Mouse (Mus musculus): ENCODE results near the gene Wee2. TPM values are rescaled to one million over a fixed set of nuclear protein-coding genes. Genes with fewer than 3 reads are reported as not detected.

Wee2 gene
- total and polyA plus RNA-seq, 2 experiments from 2014 or later: 0.13 TPM; not detected in 1

GRCm38 (mm10) chr6:40428696-40429095, 10.2 kb upstream of the Wee2 start:
- no peak overlapping the region for H3K4me2 ChIP-seq (ENCODE audit: low read depth)

GRCm38 (mm10) chr6:40429521-40429931, 9.4 kb upstream of the Wee2 start:
- no peak for ATAC-seq
- Histone ChIP-seq H3K4me2 (ENCODE audit: low read depth) (no peak overlapping the region), H3K27ac (ENCODE audit: low read depth, low read length) (peak overlapping the region; percentile 23; the same call in 1 of the 2 replicates), H3K36me3 (ENCODE audit: insufficient read depth) (no peaks in the 10 kb centered on the region), H3K9me3 (ENCODE audit: low read length) (no peaks in the 10 kb centered on the region), H3K4me1 (ENCODE audit: insufficient read depth) (peaks cover 30% of the 10 kb centered on the region), H3K9ac (no peak overlapping the region), H3K4me3 (ENCODE audit: low read depth, low read length) (no peak overlapping the region), H3K27me3 (ENCODE audit: insufficient read depth, low read length) (no peaks in the 10 kb centered on the region)
- peak; percentile 28 for DNase-seq
- 21% methylated on average over 4 of the region's 4 CpGs for WGBS
- no peak for TF ChIP-seq CTCF (IDR thresholded peaks at IDR 0.05; ENCODE audit: low read depth)

More at GRCm38 (mm10) chr6:40428696-40429095, 10.2 kb upstream of the Wee2 start:
- peak; percentile 62 for ATAC-seq
- no peak overlapping the region for H3K9ac ChIP-seq
- no peak for TF ChIP-seq CTCF (IDR thresholded peaks at IDR 0.05; ENCODE audit: low read depth)
- H3K36me3 ChIP-seq (ENCODE audit: insufficient read depth): no peaks in the 10 kb centered on the region
- H3K27me3 ChIP-seq (ENCODE audit: insufficient read depth, low read length): no peaks in the 10 kb centered on the region
- no peak overlapping the region; the same call in 1 of the 2 replicates for H3K27ac ChIP-seq (ENCODE audit: low read depth, low read length)
- no peak overlapping the region for H3K4me3 ChIP-seq (ENCODE audit: low read depth, low read length)
- H3K9me3 ChIP-seq (ENCODE audit: low read length): no peaks in the 10 kb centered on the region
- 39% methylated on average over 3 of the region's 3 CpGs for WGBS
- peaks cover 22% of the 10 kb centered on the region for H3K4me1 ChIP-seq (ENCODE audit: insufficient read depth)
- DNase-seq: peak; percentile 46

GRCm38 (mm10) chr6:40430251-40430650, 8.6 kb upstream of the Wee2 start:
- Histone ChIP-seq H3K27me3 (ENCODE audit: insufficient read depth, low read length) (no peaks in the 10 kb centered on the region), H3K4me2 (ENCODE audit: low read depth) (no peak overlapping the region), H3K9ac (no peak overlapping the region), H3K36me3 (ENCODE audit: insufficient read depth) (no peaks in the 10 kb centered on the region), H3K27ac (ENCODE audit: low read depth, low read length) (no peak overlapping the region), H3K4me1 (ENCODE audit: insufficient read depth) (peaks cover 35% of the 10 kb centered on the region), H3K4me3 (ENCODE audit: low read depth, low read length) (no peak overlapping the region), H3K9me3 (ENCODE audit: low read length) (no peaks in the 10 kb centered on the region)
- 93% methylated on average over 3 of the region's 3 CpGs for WGBS
- no peak for TF ChIP-seq CTCF (IDR thresholded peaks at IDR 0.05; ENCODE audit: low read depth)
- DNase-seq: no peak
- ATAC-seq: no peak

- Histone ChIP-seq H3K4me2 (ENCODE audit: low read depth) (0 out of 2 replicates have a peak overlapping the region, but pooled peaks have one; percentile 6), H3K9me3 (ENCODE audit: low read length) (no peaks in the 10 kb centered on the region), H3K4me3 (ENCODE audit: low read depth, low read length) (no peak overlapping the region), H3K27ac (ENCODE audit: low read depth, low read length) (peak overlapping the region; percentile 51; the same call in 1 of the 2 replicates), H3K4me1 (ENCODE audit: insufficient read depth) (peaks cover 35% of the 10 kb centered on the region), H3K27me3 (ENCODE audit: insufficient read depth, low read length) (no peaks in the 10 kb centered on the region), H3K36me3 (ENCODE audit: insufficient read depth) (no peaks in the 10 kb centered on the region), H3K9ac (no peak overlapping the region)
- DNase-seq (peak; percentile 22), ATAC-seq (no peak)
- no peak for TF ChIP-seq CTCF (IDR thresholded peaks at IDR 0.05; ENCODE audit: low read depth)
- 45% methylated on average over 3 of the region's 3 CpGs for whole genome bisulfite sequencing
Observed at GRCm38 (mm10) chr6:40430878-40431277, 8.0 kb upstream of the Wee2 start.

- peaks cover 35% of the 10 kb centered on the region for H3K4me1 ChIP-seq (ENCODE audit: insufficient read depth)
Observed at GRCm38 (mm10) chr6:40431356-40431755, 7.5 kb upstream of the Wee2 start.

GRCm38 (mm10) chr6:40431812-40432211, 7.1 kb upstream of the Wee2 start:
- DNase-seq (no peak), ATAC-seq (no peak)
- no peaks in the 10 kb centered on the region for H3K27me3 ChIP-seq (ENCODE audit: insufficient read depth, low read length)
- H3K4me1 ChIP-seq (ENCODE audit: insufficient read depth): peaks cover 35% of the 10 kb centered on the region
- peak overlapping the region; percentile 64; the same call in 1 of the 2 replicates for H3K27ac ChIP-seq (ENCODE audit: low read depth, low read length)
- H3K4me3 ChIP-seq (ENCODE audit: low read depth, low read length): 0 out of 2 replicates have a peak overlapping the region, but pooled peaks have one; percentile 1
- H3K9me3 ChIP-seq (ENCODE audit: low read length): no peaks in the 10 kb centered on the region
- no peaks in the 10 kb centered on the region for H3K36me3 ChIP-seq (ENCODE audit: insufficient read depth)
- H3K4me2 ChIP-seq (ENCODE audit: low read depth): peak overlapping the region; percentile 32
- TF ChIP-seq CTCF (IDR thresholded peaks at IDR 0.05; ENCODE audit: low read depth): no peak
- no peak overlapping the region for H3K9ac ChIP-seq

More at GRCm38 (mm10) chr6:40431356-40431755, 7.5 kb upstream of the Wee2 start:
- DNase-seq: peak; percentile 33
- Histone ChIP-seq H3K36me3 (ENCODE audit: insufficient read depth) (no peaks in the 10 kb centered on the region), H3K9ac (no peak overlapping the region), H3K27me3 (ENCODE audit: insufficient read depth, low read length) (no peaks in the 10 kb centered on the region), H3K27ac (ENCODE audit: low read depth, low read length) (peak overlapping the region; percentile 64), H3K4me2 (ENCODE audit: low read depth) (0 out of 2 replicates have a peak overlapping the region, but pooled peaks have one; percentile 6), H3K9me3 (ENCODE audit: low read length) (no peaks in the 10 kb centered on the region), H3K4me3 (ENCODE audit: low read depth, low read length) (no peak overlapping the region)
- TF ChIP-seq CTCF (IDR thresholded peaks at IDR 0.05; ENCODE audit: low read depth): no peak
- 54% methylated on average over 4 of the region's 4 CpGs for WGBS
- no peak for ATAC-seq

GRCm38 (mm10) chr6:40432346-40433275, 6.3 kb upstream of the Wee2 start:
- ATAC-seq (peak; percentile 74), DNase-seq (peak; percentile 92)
- TF ChIP-seq CTCF (IDR thresholded peaks at IDR 0.05; ENCODE audit: low read depth): no peak
- Histone ChIP-seq H3K9me3 (ENCODE audit: low read length) (no peaks in the 10 kb centered on the region), H3K36me3 (ENCODE audit: insufficient read depth) (no peaks in the 10 kb centered on the region), H3K4me2 (ENCODE audit: low read depth) (peak overlapping the region; percentile 32), H3K4me3 (ENCODE audit: low read depth, low read length) (peak overlapping the region; percentile 1; the same call in 1 of the 2 replicates), H3K27ac (ENCODE audit: low read depth, low read length) (peak overlapping the region; percentile 64), H3K4me1 (ENCODE audit: insufficient read depth) (peaks cover 35% of the 10 kb centered on the region), H3K27me3 (ENCODE audit: insufficient read depth, low read length) (no peaks in the 10 kb centered on the region), H3K9ac (no peak overlapping the region)
- 58% methylated on average over 17 of the region's 17 CpGs for WGBS

Data from forebrain, postnatal 0 days (tissue).